Mouse (Mus musculus) liver, postnatal 0 days (tissue): ENCODE data around the gene Stx18.

ENCODE experiments used
- CTCF ChIP-seq: sonication (generic); IDR thresholded peaks from 2 replicates; pipeline ENCODE4 v1.5.1; 2016; ENCODE audit warnings: antibody characterized with exemption, low read depth
- EP300 ChIP-seq: IDR thresholded peaks from 2 replicates; pipeline ENCODE4 v1.6.1; 2016; ENCODE audit warnings: antibody characterized with exemption, low read depth, mild to moderate bottlenecking

GRCm38 (mm10) chr5:38066606-38067005 lies 28.1 kb downstream of the Stx18 start:
- TF ChIP-seq CTCF (no peak), EP300 (no peak)
